Mouse (Mus musculus) embryonic fibroblast, embryonic 13.5 days (primary cell): Measurements from ENCODE around the gene Wnt2.

Source experiments
- CTCF ChIP-seq: IDR thresholded peaks from 2 replicates; pipeline ENCODE4 v1.5.1; 2011; ENCODE audit warnings: mild to moderate bottlenecking, control low read depth, low read length, moderate library complexity, borderline replicate concordance; ENCODE audit not compliant: insufficient read depth
- POLR2A ChIP-seq: IDR thresholded peaks from 2 replicates; pipeline ENCODE4 v1.6.1; 2011; ENCODE audit warnings: low read depth, mild to moderate bottlenecking, control low read depth, low read length, moderate library complexity

GRCm38 (mm10) chr6:18076577-18076976, 46.2 kb upstream of the Wnt2 start:
- TF ChIP-seq CTCF = no peak
- no peak for TF ChIP-seq POLR2A
